Mouse (Mus musculus) inflammation-experienced regulatory T-cells, adult 6 months (primary cell): ENCODE data around the gene Apod. TPM values are rescaled to one million over a fixed set of nuclear protein-coding genes. Genes with fewer than 3 reads are reported as not detected.
"Not testable (repeated sequence)": the region's sequence is repeated elsewhere in the genome, so short reads cannot be mapped to it uniquely, and the experiment has no call there.

ENCODE experiments used
- ATAC-seq: one replicate; pipeline ENCODE4 v1.8.0; 2017
- polyA plus RNA-seq, 3 experiments: library from polyadenylated mRNA; unstranded; fragments of 100-300 nt; shearing (Covaris generic); gene quantifications; one replicate each; pipeline ENCODE4 v1.2.1; 2017

The Apod gene
- polyA plus RNA-seq, 3 experiments from 2014 or later: 0.27 TPM; not detected in 2

DNA sequence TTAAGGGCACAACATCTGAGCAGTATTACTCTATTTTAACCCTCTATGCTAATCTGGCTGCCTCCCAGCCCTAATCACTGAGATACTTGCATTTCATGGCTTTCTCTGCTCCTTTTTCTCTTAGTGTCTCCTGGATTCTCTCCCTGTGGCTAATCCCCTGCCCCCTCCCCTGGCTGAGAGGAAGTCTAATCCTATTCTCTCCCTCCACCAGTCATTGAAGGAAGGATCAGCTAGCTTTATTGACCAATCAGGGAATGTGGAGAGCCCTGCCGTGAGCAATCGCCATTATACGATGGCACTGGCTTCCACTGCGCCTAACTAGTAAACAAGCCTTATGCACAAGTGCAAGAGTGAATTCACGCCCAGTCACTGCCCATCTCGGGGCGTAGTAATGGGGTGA, 6.3 kb upstream of the Apod start:
- ATAC-seq: no peak

DNA sequence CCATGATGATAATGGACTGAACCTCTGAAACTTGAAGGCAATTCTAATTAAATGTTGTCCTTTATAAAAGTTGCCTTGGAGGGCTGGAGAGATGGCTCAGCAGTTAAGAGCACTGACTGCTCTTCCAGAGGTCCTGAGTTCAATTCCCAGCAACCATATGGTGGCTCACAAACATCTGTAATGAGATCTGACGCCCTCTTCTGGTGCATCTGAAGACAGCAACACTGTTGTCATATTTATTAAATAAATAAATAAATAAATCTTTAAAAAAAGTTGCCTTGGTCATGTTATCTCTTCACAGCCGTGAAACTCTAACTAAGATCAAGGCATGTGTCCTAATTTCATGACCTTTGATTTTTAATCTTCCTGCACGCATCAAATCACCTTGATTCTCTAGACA, 5.1 kb upstream of the Apod start:
- not testable (repeated sequence) for ATAC-seq

DNA sequence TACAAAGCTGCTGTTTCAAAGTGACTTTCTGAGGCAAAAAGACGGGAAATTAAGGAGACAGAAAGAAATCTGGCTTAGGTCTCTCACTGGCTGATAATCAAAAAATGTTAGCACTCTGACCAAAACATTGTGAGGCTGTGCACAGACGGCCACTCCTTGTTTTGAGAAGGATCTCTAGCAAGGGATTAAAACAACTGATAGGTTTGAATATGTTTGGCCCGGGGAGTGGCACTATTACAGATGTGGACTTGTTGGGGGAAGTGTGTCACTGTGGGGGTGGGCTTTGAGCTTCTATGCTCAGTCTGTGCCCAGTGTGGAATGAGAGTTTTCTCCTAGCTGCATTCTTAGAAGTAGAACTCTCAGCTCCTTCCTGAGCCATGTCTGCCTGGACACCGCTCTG, 4.7 kb upstream of the Apod start:
- ATAC-seq: no peak

DNA sequence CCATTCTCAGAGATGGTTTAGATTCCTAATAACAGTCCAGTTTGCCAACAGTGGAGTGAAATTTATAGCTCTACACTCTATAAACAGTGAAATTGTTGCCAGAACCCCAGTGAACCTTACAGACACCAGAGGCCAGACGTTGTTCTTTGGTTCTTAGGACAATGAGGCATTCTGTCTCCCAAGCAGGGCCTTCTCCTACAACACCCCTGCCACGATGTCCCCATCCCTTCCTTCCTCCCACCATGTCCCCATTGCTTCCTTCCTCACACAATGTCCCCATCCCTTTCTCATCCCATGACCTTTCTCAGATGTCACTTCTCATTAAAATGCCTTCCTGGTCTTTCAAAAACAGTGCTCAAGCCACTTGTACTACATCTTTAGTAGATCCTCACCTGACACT, 3.8 kb upstream of the Apod start:
- no peak for ATAC-seq

- not testable (repeated sequence) for ATAC-seq
Measured at GRCm38 (mm10) chr16:31316246-31317143, 1.9 kb upstream of the Apod start.

DNA sequence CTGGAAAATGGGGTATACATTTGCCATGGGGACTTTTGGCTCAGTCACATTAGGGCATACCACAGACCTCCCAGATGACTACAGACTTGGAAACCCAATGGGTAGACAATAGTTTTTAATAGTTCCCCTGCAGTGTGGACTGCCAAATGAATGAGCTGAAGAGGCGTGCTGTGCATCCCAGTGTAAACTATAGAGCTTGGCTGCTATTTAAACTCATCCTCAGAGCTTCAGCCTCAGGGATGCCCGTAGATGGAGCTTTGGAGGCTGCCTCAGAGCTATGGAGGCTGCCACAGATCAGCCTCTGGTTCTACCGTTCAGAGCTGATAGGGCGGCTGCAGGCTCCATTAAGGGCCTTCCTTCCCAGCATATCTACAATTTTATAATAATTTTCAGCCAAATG, 686 bp upstream of the Apod start:
- no peak for ATAC-seq

DNA sequence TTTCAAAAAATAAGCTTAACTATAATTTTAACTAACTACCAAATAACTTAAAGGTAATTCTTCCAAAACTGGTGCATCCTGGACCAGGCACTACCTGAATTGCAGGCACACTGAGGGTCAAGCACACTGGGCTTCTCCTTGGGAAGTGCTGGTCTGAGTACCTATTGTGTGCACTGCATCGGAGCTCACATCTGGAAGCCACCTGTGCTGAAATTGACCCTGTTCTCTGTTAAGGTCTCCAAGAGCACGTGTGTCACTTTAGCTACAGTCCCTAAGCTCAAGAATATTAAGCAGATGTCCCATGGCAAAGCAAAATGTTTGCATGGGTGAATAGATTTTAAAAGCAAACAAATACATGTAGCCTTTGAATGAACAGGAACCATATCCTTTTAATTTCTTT, 997 bp downstream of the Apod start:
- ATAC-seq: no peak

DNA sequence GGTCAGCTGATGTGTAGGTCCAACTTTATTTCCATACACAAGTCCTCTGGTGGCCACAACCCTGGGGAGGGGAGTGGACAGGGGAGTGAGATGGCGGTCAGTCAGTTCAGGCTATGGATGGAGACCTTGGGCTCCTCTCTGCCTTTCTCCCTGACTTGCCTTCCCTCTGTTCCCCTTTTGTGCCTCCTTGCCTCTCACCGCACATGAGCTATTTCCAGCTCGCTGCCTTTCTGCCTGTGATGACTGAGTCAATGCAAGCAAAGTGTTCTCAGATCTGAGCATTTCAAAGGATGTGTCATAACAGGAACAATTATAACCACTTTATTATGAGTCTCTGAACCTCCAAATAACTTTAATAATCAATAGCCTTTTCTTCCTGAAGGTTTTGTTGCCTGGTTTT, 2.3 kb downstream of the Apod start:
- ATAC-seq: no peak

DNA sequence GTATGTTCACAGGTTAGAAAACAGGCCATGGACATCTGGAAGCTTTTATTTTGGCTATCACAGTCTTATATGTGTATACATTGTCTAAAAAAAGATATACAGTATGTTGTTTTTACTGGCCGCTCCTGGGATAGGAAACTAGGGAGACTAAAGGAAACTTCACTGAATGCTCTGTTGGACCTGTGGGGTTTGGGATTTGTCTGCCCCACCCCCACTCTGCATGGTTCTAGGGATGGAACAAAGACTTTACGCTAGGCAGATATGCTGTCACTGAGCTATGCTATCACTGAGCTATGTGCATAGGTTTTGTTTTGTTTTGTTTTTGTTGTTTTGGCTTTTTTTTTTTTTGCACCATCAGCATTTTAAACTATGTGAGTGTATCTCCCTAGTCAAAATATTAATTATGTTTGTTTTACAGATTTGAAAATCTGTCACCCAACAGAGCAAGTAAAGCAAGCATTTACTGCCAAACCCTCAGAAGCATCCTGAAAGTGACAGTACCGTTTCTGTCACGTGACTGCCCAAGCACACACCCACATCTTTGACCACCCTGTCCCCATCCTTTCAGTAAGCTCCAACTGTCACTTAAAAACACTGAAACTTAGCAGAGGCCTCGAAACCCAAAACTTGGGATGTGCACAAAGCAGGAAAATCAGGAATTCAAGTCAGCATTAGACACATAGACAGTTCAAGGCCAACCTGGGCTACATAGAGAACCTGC, 9.2 kb downstream of the Apod start:
- no peak for ATAC-seq

- no peak for ATAC-seq
Measured at GRCm38 (mm10) chr16:31303276-31303675, 11.3 kb downstream of the Apod start.

- ATAC-seq: no peak
Measured at GRCm38 (mm10) chr16:31300883-31301532, 13.6 kb downstream of the Apod start.

DNA sequence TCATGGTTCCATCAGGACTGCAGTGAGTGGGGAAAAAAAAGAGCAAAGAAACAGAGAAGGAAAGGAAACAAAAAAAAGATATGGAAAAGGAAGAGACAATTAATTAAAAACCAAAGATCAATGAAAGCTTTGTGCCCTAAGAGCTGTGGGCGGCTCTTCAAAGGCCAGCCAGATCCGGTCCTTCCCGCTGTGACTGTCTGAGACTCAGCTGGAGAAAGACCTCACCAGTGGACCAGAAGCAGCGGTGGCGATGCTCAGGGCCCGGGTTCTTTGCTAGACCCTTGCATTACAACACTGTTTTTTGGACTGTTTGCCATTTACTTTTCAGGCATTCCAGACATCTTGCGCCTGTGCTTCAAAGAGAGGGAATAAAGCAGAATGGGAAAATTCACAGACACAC, 14.1 kb downstream of the Apod start:
- no peak for ATAC-seq

GRCm38 (mm10) chr16:31299960-31300353, 14.7 kb downstream of the Apod start:
- no peak for ATAC-seq

DNA sequence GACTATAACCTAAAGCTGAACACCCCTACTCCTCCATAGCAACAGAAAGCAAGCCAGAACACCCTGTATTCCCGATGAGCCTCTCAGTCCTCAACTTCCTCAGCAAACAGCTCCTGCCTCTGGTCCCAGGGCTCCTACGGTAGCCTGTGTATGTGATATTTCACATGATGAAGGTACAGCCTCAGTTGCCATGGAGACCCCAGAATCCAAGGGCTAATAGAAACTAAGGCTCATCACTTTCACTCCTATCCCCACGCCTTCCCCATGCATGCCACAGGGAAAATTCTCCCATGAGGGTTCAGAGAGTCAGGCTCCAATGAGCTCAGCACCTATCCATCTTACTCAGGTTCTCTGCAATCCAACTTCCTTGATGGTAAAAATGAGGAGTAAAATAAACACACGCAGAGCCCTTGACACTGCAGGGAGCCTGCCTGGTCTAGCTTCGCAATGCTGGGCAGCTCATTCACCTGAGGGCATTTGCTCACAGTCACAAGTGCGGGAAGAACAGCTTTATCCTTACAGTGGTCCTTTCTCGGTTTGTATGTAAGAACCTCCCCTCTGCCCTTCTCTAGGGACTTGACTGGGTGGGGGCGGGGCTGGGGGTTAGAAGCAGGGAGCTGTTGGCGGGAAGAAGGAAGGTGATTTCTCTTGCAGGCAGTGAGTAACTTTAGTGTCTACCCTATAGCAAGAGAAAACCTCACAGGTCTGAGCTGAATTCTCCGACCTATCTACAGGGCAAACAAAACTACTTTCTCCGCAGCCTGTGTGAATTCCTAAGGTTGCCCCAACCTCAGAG, 15.2 kb downstream of the Apod start:
- ATAC-seq: no peak

- ATAC-seq: peak; percentile 75
Measured at GRCm38 (mm10) chr16:31297113-31297512, 17.5 kb downstream of the Apod start.

DNA sequence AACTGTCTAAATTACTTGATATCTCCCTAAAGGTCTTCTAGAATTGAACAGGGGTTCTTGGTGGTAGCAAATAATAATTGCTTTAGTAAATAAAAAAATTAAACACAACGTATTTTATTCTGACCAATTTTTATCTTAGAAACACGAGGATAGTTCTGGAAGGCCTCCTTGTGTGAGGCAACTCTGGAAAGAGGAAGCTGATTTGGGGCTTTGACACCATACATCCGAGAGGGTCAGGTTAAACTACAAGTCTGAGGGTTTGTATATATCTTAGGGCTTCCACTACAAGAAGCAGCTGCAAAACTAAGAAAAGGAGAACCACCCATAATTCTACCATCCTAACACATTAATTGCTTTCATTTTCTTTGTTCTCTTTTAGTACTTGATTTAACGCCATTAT, 20.8 kb downstream of the Apod start:
- no peak for ATAC-seq

- no peak for ATAC-seq
Measured at GRCm38 (mm10) chr16:31290751-31291365, 23.8 kb downstream of the Apod start.

- ATAC-seq: no peak
Measured at GRCm38 (mm10) chr16:31290281-31290680, 24.3 kb downstream of the Apod start.

GRCm38 (mm10) chr16:31287712-31288111, 26.9 kb downstream of the Apod start:
- ATAC-seq: no peak

- no peak for ATAC-seq
Measured at GRCm38 (mm10) chr16:31286801-31287488, 27.7 kb downstream of the Apod start.

- no peak for ATAC-seq
Measured at GRCm38 (mm10) chr16:31281981-31282380, 32.6 kb downstream of the Apod start.

- no peak for ATAC-seq
Measured at GRCm38 (mm10) chr16:31280176-31280575, 34.4 kb downstream of the Apod start.
